Mouse (Mus musculus): Measurements from ENCODE around the gene Ccl26. TPM values are rescaled to one million over a fixed set of nuclear protein-coding genes. Genes with fewer than 3 reads are reported as not detected.

The Ccl26 gene
- polyA plus RNA-seq, 1 experiment from 2014 or later = not detected

DNA sequence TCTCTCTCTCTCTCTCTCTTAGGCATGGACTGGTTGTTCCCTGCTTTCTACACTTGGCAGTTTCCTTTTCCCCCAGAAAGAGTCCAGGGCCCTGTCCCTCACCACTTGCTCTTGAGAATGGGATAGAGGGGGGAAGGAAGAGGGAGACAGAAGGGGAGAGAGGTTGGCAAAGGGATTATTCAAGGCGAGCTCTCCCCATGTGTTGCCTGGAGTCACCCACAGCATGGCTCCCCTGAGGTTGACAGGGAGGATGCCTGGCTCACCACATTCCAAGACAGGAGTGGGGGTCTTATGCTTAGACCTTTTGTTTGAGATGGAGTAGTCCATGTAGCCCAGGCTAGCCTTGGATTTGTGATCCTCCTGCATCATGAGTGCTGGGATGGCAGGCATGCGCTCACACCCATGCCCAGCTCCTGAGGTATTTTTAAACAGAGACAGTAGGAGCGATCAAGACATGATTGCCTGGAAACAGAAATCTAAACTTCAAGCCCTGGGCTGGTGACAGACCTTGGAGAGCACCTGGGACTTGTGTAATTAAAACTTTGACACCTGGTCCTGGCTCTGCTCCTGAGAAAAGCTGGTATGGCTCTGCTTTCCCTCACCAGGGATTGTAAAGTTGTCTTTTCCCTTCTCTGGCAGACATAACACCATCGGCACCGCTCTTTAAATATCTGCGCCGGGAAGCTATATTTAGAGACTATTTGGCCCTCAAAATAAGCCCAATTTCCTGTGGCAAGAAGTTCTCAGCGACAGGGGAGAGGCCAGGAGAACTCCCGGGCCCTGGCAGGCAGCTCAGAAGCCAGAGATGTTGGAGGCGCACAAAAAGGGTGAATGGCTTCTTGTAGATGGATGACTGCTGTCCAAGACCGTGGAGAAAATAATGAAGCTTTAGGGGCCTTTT, 38.5 kb downstream of the Ccl26 start:
- Histone ChIP-seq H3K4me3 (ENCODE audit: inconsistent target) (no peak overlapping the region), H3K36me3 (ENCODE audit: inconsistent target) (no peaks in the 10 kb centered on the region), H3K27ac (no peak overlapping the region), H3K79me2 (ENCODE audit: inconsistent target) (no peaks in the 10 kb centered on the region)
- 26% methylated on average over 11 of the region's 11 CpGs for WGBS (ENCODE audit: missing documents)

DNA sequence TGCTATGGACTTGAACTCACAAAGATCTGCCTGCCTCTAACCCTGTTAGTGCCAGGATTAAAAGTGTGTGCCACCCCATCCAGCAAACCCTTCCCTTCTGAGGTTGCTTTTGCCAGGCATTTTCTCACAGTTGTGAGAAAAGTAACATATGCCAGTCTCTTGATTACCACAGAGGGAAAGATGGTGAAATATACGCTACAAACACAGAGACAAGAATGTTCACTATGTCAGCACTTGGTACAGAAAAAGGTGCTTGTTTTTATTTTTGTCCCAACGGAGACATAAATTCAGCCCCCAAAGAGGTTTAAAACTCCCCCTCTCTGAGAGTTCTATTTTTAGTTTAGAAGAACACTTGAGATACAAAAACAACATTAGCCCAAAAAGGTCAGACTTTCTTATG, 39.3 kb downstream of the Ccl26 start:
- Histone ChIP-seq H3K36me3 (ENCODE audit: inconsistent target) (no peaks in the 10 kb centered on the region), H3K27ac (no peak overlapping the region), H3K79me2 (ENCODE audit: inconsistent target) (no peaks in the 10 kb centered on the region), H3K4me3 (ENCODE audit: inconsistent target) (no peak overlapping the region)
- WGBS (ENCODE audit: missing documents) = 74% methylated on average over 2 of the region's 2 CpGs

DNA sequence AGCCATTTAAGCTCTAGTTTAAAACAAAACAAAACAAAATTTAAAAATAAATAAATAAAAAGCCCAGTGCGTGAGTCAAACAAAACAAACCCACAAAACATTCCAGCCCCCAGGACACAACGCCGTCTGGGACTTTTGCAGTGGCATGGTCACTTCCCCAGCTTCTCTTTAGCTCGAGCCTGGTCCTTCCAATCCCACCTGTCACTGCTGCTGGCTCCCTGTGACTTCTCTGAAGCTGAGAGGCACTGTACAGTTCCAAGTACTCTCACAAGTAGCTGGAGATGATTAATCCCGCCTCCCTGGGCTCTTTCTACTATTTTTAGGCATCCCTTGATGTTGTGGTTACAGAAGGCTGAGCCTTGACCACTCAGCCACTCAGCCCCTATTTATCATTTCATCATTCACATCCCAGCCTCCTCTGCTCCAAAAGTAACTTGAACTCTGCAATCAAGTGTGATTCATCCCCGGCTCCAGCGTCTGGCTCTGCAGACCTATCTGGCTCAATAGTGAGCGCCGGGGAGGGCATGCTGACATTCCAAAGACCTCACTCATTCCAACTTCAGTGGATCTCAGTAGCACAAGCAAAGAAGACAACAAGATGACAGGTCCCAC, 41.2 kb downstream of the Ccl26 start:
- Histone ChIP-seq H3K27ac (no peak overlapping the region), H3K79me2 (ENCODE audit: inconsistent target) (no peaks in the 10 kb centered on the region), H3K36me3 (ENCODE audit: inconsistent target) (no peaks in the 10 kb centered on the region), H3K4me3 (ENCODE audit: inconsistent target) (no peak overlapping the region)
- 84% methylated on average over 9 of the region's 9 CpGs for WGBS (ENCODE audit: missing documents)

DNA sequence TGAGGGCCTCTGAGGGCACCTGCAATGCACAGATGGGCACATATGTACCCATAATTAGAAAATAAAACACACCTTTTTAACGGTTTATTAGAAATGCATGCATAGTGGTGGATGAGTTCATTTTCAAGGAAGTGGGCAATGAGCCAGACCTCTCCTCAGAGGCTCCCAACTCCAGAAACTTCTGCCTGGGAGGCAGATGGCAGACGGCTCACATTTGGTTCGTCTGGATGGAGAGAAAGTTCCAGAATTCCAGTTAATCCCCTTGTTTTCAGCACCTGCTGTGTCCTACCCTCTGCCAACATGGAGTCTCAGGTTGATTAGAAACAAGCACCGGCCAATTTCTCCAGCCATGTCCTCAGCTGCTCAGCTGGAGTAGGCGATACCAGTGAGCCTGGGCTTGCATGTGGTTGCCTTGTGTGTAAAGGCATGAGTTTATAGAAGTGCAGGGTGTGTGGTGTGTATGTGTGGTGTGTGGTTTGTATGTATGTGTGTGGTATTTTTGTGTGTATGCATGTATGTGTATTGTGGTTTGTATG, 46.0 kb downstream of the Ccl26 start:
- 95% methylated on average over 5 of the region's 5 CpGs for WGBS (ENCODE audit: missing documents)
- Histone ChIP-seq H3K4me3 (ENCODE audit: inconsistent target) (no peak overlapping the region), H3K36me3 (ENCODE audit: inconsistent target) (no peaks in the 10 kb centered on the region), H3K27ac (no peak overlapping the region), H3K79me2 (ENCODE audit: inconsistent target) (no peaks in the 10 kb centered on the region)

DNA sequence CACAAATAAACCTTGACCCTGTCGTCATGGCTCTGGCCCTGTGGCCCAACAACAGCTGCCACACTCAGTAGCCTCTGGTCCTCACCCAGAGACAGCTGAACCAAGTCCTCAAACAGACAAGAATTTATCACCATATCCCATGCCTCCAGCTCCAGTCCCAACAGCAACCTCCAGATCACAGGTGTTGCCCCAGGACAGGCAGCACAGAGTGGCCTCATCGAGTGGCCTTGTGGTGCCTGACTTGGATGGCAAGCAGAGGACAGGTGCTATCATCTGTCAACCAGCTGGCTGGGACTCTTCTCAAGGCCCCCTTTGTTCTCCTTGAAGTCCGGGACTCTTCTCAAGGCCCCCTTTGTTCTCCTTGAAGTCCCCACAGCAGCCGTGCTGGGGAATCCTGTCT, 50.2 kb downstream of the Ccl26 start:
- no peaks in the 10 kb centered on the region for H3K79me2 ChIP-seq (ENCODE audit: inconsistent target)
- no peak overlapping the region for H3K27ac ChIP-seq
- 91% methylated on average over 4 of the region's 4 CpGs for WGBS (ENCODE audit: missing documents)
- H3K36me3 ChIP-seq (ENCODE audit: inconsistent target) = no peaks in the 10 kb centered on the region
- no peak overlapping the region for H3K4me3 ChIP-seq (ENCODE audit: inconsistent target)

DNA sequence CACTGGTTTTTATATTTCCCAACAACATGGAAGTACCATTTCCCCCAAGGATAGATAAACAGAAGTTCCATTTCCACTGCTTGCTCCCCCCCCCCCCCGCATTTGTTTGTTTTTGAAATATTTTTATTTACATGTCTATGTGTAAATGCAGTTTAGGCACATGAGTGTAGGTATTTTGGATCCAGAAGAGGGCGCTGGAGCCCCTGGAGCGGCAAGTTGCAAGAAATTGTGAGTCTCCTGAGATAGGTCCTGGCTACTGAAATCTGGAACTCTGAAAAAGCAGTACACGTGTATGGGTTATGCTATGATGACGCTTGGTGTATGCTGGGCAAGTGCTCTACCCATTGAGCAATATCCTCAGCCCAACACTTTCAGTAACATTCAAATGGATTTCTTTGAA, 52.3 kb downstream of the Ccl26 start:
- Histone ChIP-seq H3K4me3 (ENCODE audit: inconsistent target) (no peak overlapping the region), H3K79me2 (ENCODE audit: inconsistent target) (no peaks in the 10 kb centered on the region), H3K36me3 (ENCODE audit: inconsistent target) (no peaks in the 10 kb centered on the region), H3K27ac (no peak overlapping the region)
- WGBS (ENCODE audit: missing documents) = 71% methylated on average over 5 of the region's 5 CpGs

Other genes with a start within 250 kb of the Ccl26 start
- not detected in 3 replicates for gene Fkbp6, start 213.5 kb downstream of the Ccl26 start, polyA plus RNA-seq (2018)
- gene Trim50, start 210.3 kb downstream of the Ccl26 start, polyA plus RNA-seq (2018) = not detected in 3 replicates
- gene Nsun5, start 193.6 kb downstream of the Ccl26 start, polyA plus RNA-seq (2018) = 2.8 to 7.5 TPM (median 3.8 TPM) in 3 replicates
- 11.3 to 18.4 TPM (median 16.7 TPM) in 3 replicates for gene Pom121, start 169.0 kb downstream of the Ccl26 start, polyA plus RNA-seq (2018)
- gene Hip1, start 18.4 kb downstream of the Ccl26 start, polyA plus RNA-seq (2018) = 49.8 to 168 TPM (median 70.5 TPM) in 3 replicates
- 1.8 to 4.7 TPM in 2 of 3 replicates, not detected in the other for gene Ccl24, start 9.5 kb upstream of the Ccl26 start, polyA plus RNA-seq (2018)
- 6.3 to 13.8 TPM (median 7.3 TPM) in 3 replicates for gene Rhbdd2, start 69.0 kb upstream of the Ccl26 start, polyA plus RNA-seq (2018)
- 256 to 2,039 TPM (median 562 TPM) in 3 replicates for gene Por, start 106.5 kb upstream of the Ccl26 start, polyA plus RNA-seq (2018)
- 34.9 to 76.8 TPM (median 42.6 TPM) in 3 replicates for gene Tmem120a, start 180.9 kb upstream of the Ccl26 start, polyA plus RNA-seq (2018)
- not detected in 3 replicates for gene Styxl1, start 214.8 kb upstream of the Ccl26 start, polyA plus RNA-seq (2018)
- gene Mdh2, start 214.9 kb upstream of the Ccl26 start, polyA plus RNA-seq (2018) = 123 to 276 TPM (median 128 TPM) in 3 replicates
- gene Srrm3, start 243.3 kb upstream of the Ccl26 start, polyA plus RNA-seq (2018) = not detected in 3 replicates